Mouse (Mus musculus): ENCODE results near the gene Esrrg. TPM values are rescaled to one million over a fixed set of nuclear protein-coding genes. Genes with fewer than 3 reads are reported as not detected.

The Esrrg gene
- polyA plus RNA-seq, 1 experiment from 2014 or later, result 14.6 TPM

GRCm38 (mm10) chr1:187862339-187862738, 253.7 kb downstream of the Esrrg start:
- ATAC-seq (ENCODE audit: low FRiP score) (peak; percentile 54), DNase-seq (ENCODE audit: low spot score) (no peak)
- Histone ChIP-seq H3K27me3 (ENCODE audit: control insufficient read depth, insufficient read depth, low read length) (no peaks in the 10 kb centered on the region), H3K9ac (ENCODE audit: low read depth, low read length) (no peak overlapping the region), H3K4me3 (ENCODE audit: low read depth, low read length) (no peak overlapping the region), H3K27ac (ENCODE audit: low read depth, low read length) (no peak overlapping the region), H3K4me1 (replicated peaks; ENCODE audit: control insufficient read depth, insufficient read depth, low read length) (no peaks in the 10 kb centered on the region), H3K9me3 (ENCODE audit: control insufficient read depth, low read length) (no peaks in the 10 kb centered on the region), H3K36me3 (ENCODE audit: control insufficient read depth, insufficient read depth, low read length) (no peaks in the 10 kb centered on the region), H3K4me2 (replicated peaks; ENCODE audit: low read depth, low read length) (no peak overlapping the region)
- WGBS, result 36% methylated on average over 5 of the region's 5 CpGs

- Histone ChIP-seq H3K27ac (ENCODE audit: low read depth, low read length) (no peak overlapping the region), H3K9me3 (ENCODE audit: control insufficient read depth, low read length) (no peaks in the 10 kb centered on the region), H3K36me3 (ENCODE audit: control insufficient read depth, insufficient read depth, low read length) (no peaks in the 10 kb centered on the region), H3K27me3 (ENCODE audit: control insufficient read depth, insufficient read depth, low read length) (no peaks in the 10 kb centered on the region), H3K4me1 (replicated peaks; ENCODE audit: control insufficient read depth, insufficient read depth, low read length) (no peaks in the 10 kb centered on the region), H3K9ac (ENCODE audit: low read depth, low read length) (no peak overlapping the region), H3K4me2 (replicated peaks; ENCODE audit: low read depth, low read length) (no peak overlapping the region), H3K4me3 (ENCODE audit: low read depth, low read length) (no peak overlapping the region)
- WGBS, result 84% methylated on average over 7 of the region's 7 CpGs
- no peak for ATAC-seq (ENCODE audit: low FRiP score)
- DNase-seq (ENCODE audit: low spot score), result no peak
Observed at GRCm38 (mm10) chr1:187868427-187868826, 259.8 kb downstream of the Esrrg start.

- no peaks in the 10 kb centered on the region for H3K36me3 ChIP-seq (ENCODE audit: control insufficient read depth, insufficient read depth, low read length)
- no peak overlapping the region for H3K4me3 ChIP-seq (ENCODE audit: low read depth, low read length)
- DNase-seq (ENCODE audit: low spot score), result no peak
- no peak overlapping the region for H3K9ac ChIP-seq (ENCODE audit: low read depth, low read length)
- 64% methylated on average over 8 of the region's 8 CpGs for WGBS
- no peaks in the 10 kb centered on the region for H3K9me3 ChIP-seq (ENCODE audit: control insufficient read depth, low read length)
- H3K27me3 ChIP-seq (ENCODE audit: control insufficient read depth, insufficient read depth, low read length), result no peaks in the 10 kb centered on the region
- ATAC-seq (ENCODE audit: low FRiP score), result no peak
- no peaks in the 10 kb centered on the region for H3K4me1 ChIP-seq (replicated peaks; ENCODE audit: control insufficient read depth, insufficient read depth, low read length)
- H3K4me2 ChIP-seq (replicated peaks; ENCODE audit: low read depth, low read length), result no peak overlapping the region
- H3K27ac ChIP-seq (ENCODE audit: low read depth, low read length), result no peak overlapping the region
Observed at GRCm38 (mm10) chr1:187872208-187872607, 263.6 kb downstream of the Esrrg start.

- Histone ChIP-seq H3K4me2 (replicated peaks; ENCODE audit: low read depth, low read length) (no peak overlapping the region), H3K27me3 (ENCODE audit: control insufficient read depth, insufficient read depth, low read length) (no peaks in the 10 kb centered on the region)
Observed at GRCm38 (mm10) chr1:187872744-187873143, 264.2 kb downstream of the Esrrg start.

DNA sequence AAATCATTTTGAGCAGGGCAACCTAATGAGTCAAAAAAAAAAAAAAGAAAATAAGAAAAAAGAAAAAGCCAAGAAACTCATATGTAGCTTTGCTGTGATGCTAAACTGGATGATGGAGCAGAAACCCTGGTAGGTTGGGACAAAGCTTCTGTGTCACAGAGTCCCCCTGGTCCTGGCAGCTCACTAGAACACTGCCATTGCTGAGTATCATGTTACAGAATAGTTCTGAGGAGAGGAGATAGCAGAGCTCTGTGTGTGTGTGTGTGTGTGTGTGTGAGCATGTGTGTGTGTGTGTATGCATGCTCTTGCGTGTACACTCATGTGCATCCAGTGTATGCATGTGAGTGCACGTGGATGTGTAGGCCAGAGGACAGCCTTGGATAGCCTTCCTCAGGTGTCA, 265.2 kb downstream of the Esrrg start:
- no peak overlapping the region for H3K4me3 ChIP-seq (ENCODE audit: low read depth, low read length)
- no peak overlapping the region for H3K27ac ChIP-seq (ENCODE audit: low read depth, low read length)
- no peak for DNase-seq (ENCODE audit: low spot score)
- no peak for ATAC-seq (ENCODE audit: low FRiP score)
- H3K27me3 ChIP-seq (ENCODE audit: control insufficient read depth, insufficient read depth, low read length), result no peaks in the 10 kb centered on the region
- WGBS, result 80% methylated on average over 2 of the region's 2 CpGs
- no peaks in the 10 kb centered on the region for H3K9me3 ChIP-seq (ENCODE audit: control insufficient read depth, low read length)
- H3K9ac ChIP-seq (ENCODE audit: low read depth, low read length), result no peak overlapping the region
- H3K4me2 ChIP-seq (replicated peaks; ENCODE audit: low read depth, low read length), result no peak overlapping the region
- no peaks in the 10 kb centered on the region for H3K36me3 ChIP-seq (ENCODE audit: control insufficient read depth, insufficient read depth, low read length)
- H3K4me1 ChIP-seq (replicated peaks; ENCODE audit: control insufficient read depth, insufficient read depth, low read length), result no peaks in the 10 kb centered on the region

More at GRCm38 (mm10) chr1:187872744-187873143, 264.2 kb downstream of the Esrrg start:
- DNase-seq (ENCODE audit: low spot score) (no peak), ATAC-seq (ENCODE audit: low FRiP score) (no peak)
- Histone ChIP-seq H3K27ac (ENCODE audit: low read depth, low read length) (no peak overlapping the region), H3K9me3 (ENCODE audit: control insufficient read depth, low read length) (no peaks in the 10 kb centered on the region), H3K9ac (ENCODE audit: low read depth, low read length) (no peak overlapping the region), H3K4me3 (ENCODE audit: low read depth, low read length) (no peak overlapping the region), H3K36me3 (ENCODE audit: control insufficient read depth, insufficient read depth, low read length) (no peaks in the 10 kb centered on the region), H3K4me1 (replicated peaks; ENCODE audit: control insufficient read depth, insufficient read depth, low read length) (no peaks in the 10 kb centered on the region)
- 86% methylated on average over 6 of the region's 6 CpGs for WGBS

DNA sequence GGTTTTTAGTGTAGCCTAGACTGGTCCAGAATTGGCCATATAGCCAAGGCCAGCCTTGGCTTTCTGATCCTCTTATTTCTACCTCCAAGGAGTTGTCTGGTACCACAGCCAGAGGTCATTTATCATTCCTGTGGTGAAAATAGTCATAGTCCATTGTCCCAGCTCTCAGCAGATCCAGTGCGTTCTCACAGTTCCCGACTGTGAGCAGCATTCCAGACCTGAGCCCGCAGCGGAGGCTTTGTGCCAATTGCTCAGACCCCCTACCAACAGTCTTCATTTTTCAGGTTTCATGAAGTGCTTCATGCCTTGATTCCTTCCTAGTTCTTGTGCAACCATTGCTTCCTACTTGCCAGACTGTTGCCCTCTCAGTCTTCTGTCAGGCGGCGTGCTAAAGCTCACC, 278.7 kb downstream of the Esrrg start:
- 80% methylated on average over 6 of the region's 6 CpGs for WGBS
- Histone ChIP-seq H3K4me1 (replicated peaks; ENCODE audit: control insufficient read depth, insufficient read depth, low read length) (no peaks in the 10 kb centered on the region), H3K4me3 (ENCODE audit: low read depth, low read length) (no peak overlapping the region), H3K27me3 (ENCODE audit: control insufficient read depth, insufficient read depth, low read length) (no peaks in the 10 kb centered on the region), H3K36me3 (ENCODE audit: control insufficient read depth, insufficient read depth, low read length) (no peaks in the 10 kb centered on the region), H3K9me3 (ENCODE audit: control insufficient read depth, low read length) (no peaks in the 10 kb centered on the region), H3K4me2 (replicated peaks; ENCODE audit: low read depth, low read length) (no peak overlapping the region), H3K27ac (ENCODE audit: low read depth, low read length) (no peak overlapping the region), H3K9ac (ENCODE audit: low read depth, low read length) (no peak overlapping the region)
- ATAC-seq (ENCODE audit: low FRiP score), result no peak
- no peak for DNase-seq (ENCODE audit: low spot score)

- Histone ChIP-seq H3K9me3 (ENCODE audit: control insufficient read depth, low read length) (no peaks in the 10 kb centered on the region), H3K36me3 (ENCODE audit: control insufficient read depth, insufficient read depth, low read length) (no peaks in the 10 kb centered on the region), H3K4me2 (replicated peaks; ENCODE audit: low read depth, low read length) (no peak overlapping the region), H3K4me1 (replicated peaks; ENCODE audit: control insufficient read depth, insufficient read depth, low read length) (no peaks in the 10 kb centered on the region), H3K27me3 (ENCODE audit: control insufficient read depth, insufficient read depth, low read length) (no peaks in the 10 kb centered on the region), H3K4me3 (ENCODE audit: low read depth, low read length) (no peak overlapping the region), H3K9ac (ENCODE audit: low read depth, low read length) (no peak overlapping the region), H3K27ac (ENCODE audit: low read depth, low read length) (no peak overlapping the region)
- ATAC-seq (ENCODE audit: low FRiP score), result no peak
- 92% methylated on average over 8 of the region's 8 CpGs for WGBS
- DNase-seq (ENCODE audit: low spot score), result no peak
Observed at GRCm38 (mm10) chr1:187888142-187888541, 279.6 kb downstream of the Esrrg start.

DNA sequence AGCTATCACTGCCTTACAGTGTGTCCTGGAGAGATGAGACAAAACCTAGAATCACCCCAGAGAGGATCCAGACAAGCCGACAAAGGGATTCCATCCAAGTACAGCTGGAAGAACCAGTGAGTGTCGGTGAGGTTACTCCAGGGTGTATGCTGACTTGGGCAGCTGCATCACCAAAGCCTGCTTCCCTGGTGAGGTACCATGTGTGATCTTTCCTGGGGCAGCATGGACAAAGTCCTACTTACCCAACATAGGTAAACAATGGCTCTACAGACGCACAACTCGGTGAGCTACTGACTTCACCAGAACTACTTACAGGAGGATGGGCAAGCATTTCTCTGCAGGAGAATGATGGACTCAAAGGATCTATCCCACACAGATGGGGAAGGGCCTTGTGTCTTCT, 280.5 kb downstream of the Esrrg start:
- WGBS, result 94% methylated on average over 4 of the region's 4 CpGs
- no peaks in the 10 kb centered on the region for H3K4me1 ChIP-seq (replicated peaks; ENCODE audit: control insufficient read depth, insufficient read depth, low read length)
- no peak for DNase-seq (ENCODE audit: low spot score)

DNA sequence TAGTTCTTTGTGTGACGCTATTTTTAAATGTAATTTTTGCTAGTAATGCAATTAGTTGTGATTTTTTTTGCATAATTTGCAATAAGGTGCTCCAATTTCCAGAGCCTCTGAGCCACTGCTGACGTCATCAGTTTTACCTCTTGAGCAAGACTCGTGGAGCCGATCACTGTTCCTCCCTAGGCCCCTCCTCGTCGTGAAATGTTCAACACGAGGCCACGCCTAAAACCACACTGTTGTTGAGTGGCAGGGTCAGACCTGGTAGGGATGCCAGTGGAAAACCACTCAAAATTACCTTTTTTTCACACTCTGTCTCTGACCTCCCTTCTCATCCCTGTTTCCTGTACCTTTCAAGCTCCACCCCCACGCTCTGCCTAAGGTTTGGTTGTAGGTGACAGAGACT, 282.7 kb downstream of the Esrrg start:
- no peak overlapping the region for H3K4me2 ChIP-seq (replicated peaks; ENCODE audit: low read depth, low read length)
- ATAC-seq (ENCODE audit: low FRiP score) (no peak), DNase-seq (ENCODE audit: low spot score) (no peak)
- no peaks in the 10 kb centered on the region for H3K4me1 ChIP-seq (replicated peaks; ENCODE audit: control insufficient read depth, insufficient read depth, low read length)
- H3K9me3 ChIP-seq (ENCODE audit: control insufficient read depth, low read length), result no peaks in the 10 kb centered on the region
- no peaks in the 10 kb centered on the region for H3K36me3 ChIP-seq (ENCODE audit: control insufficient read depth, insufficient read depth, low read length)
- no peaks in the 10 kb centered on the region for H3K27me3 ChIP-seq (ENCODE audit: control insufficient read depth, insufficient read depth, low read length)
- no peak overlapping the region for H3K9ac ChIP-seq (ENCODE audit: low read depth, low read length)
- no peak overlapping the region for H3K27ac ChIP-seq (ENCODE audit: low read depth, low read length)
- 87% methylated on average over 9 of the region's 9 CpGs for WGBS
- H3K4me3 ChIP-seq (ENCODE audit: low read depth, low read length), result no peak overlapping the region

More for the DNA sequence above, 280.5 kb downstream of the Esrrg start:
- Histone ChIP-seq H3K9me3 (ENCODE audit: control insufficient read depth, low read length) (no peaks in the 10 kb centered on the region), H3K4me2 (replicated peaks; ENCODE audit: low read depth, low read length) (no peak overlapping the region), H3K27ac (ENCODE audit: low read depth, low read length) (no peak overlapping the region), H3K4me3 (ENCODE audit: low read depth, low read length) (no peak overlapping the region), H3K9ac (ENCODE audit: low read depth, low read length) (no peak overlapping the region), H3K27me3 (ENCODE audit: control insufficient read depth, insufficient read depth, low read length) (no peaks in the 10 kb centered on the region), H3K36me3 (ENCODE audit: control insufficient read depth, insufficient read depth, low read length) (no peaks in the 10 kb centered on the region)
- ATAC-seq (ENCODE audit: low FRiP score), result no peak

Data from hindbrain, embryonic 11.5 days (tissue).